Mouse (Mus musculus) heart, postnatal 36 days (tissue): Measurements from ENCODE around the gene Dkk3. TPM values are rescaled to one million over a fixed set of nuclear protein-coding genes. Genes with fewer than 3 reads are reported as not detected.
A peak's percentile ranks its signal among the peaks of the same experiment; 100 is the strongest.

ENCODE experiments used
- DNase-seq, 2 experiments: peaks; one replicate each; pipeline ENCODE4 v3.0.0; 2021 to 2022
- intact Hi-C: fragments of 180-260 bp; cut with DNase I; formaldehyde crosslinking; loops from one replicate; pipeline ENCODE4 v1.15.1; 2025
- total RNA-seq, 2 experiments: library from RNA; stranded (reverse); gene quantifications; 2 replicates each; pipeline ENCODE4 v1.2.3; 2021

Dkk3 gene
- total RNA-seq = 10 to 100 TPM; 35.5 to 43.5 TPM

- intact Hi-C loops = no loop called here
- DNase-seq = no peak
These were observed at the start of gene Dkk3 for GRCm38 (mm10) chr7:112158942-112159341. Gene Dkk3, minus strand, starts transcription at chr7:112159057.

DNA sequence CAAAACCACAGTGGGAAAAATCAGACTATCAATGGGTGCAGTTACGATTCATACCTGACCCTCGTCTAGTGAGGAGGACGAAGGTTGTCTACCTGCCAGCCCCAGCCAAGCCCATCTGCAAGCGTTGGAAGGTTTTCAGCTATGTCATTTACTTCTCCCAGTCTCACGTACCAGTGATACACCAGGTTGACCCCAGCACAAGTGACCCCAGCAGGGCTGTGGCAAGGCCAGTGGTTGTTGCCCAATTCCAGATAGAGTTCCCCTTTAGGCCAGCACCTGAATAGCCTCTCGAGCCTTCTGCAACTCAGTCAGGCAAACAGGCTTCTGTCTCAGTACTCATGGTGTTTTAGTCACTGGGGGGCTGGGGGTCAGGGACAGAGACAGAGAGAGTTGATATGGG is 48.9 kb upstream of the Dkk3 start:
- DNase-seq = no peak
- intact Hi-C loops = loop anchor here (2.0 kb wide), 1 partner anchor 15 kb away; no protein-coding TSS in a partner anchor

GRCm38 (mm10) chr7:112205513-112205912 is 46.7 kb upstream of the Dkk3 start:
- DNase-seq = no peak
- intact Hi-C loops = no loop called here

DNA sequence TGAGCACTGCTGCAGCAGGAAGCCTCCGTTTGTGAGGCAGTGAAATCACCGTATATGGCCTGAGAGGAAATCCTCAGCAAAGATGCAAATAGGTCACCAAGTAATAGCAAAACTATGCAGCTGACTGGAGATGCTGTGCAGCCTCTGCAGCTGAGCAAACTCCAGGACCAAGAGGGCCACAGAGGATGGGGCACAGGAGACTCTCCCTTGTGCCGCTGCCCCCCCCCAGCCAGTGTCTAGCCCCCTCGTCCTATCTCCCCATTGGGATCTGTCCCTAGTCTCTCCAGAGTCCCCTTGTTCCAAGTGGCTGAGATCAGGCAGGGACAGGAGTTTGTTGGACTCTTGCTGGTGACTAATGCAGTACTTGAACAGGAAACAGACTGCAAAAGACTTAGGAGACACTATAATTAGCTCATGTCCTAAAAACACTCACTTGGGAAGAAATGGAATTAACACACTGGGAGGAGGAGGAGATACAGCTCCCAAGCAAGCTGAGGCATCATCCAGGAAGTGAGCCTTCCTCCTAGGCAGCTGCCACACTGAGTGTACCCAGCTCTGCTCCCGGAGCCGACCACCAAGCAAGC is 45.6 kb upstream of the Dkk3 start:
- intact Hi-C loops = no loop called here
- DNase-seq = peak in 1 of 2 experiments; percentile 60

DNA sequence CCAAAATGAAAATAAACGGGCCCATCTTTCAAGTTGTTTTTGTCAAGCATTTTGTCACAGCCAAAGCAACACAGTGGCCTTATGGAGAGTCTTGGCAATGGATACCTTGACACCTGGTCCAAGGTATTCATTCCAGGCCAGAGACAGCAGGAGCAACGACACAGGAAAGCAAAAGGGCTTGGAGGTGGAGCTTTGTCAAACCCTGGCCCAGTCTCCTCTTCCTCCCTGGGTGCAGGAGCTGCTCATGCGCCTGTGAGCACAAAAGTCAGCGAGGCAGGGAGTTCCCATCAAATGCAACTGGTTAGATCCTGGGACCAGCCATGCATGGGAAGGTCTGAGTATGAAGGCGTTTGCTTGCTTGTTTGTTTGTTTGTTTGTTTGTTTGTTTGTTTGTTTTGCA is 45.1 kb upstream of the Dkk3 start:
- no peak for DNase-seq
- intact Hi-C loops = no loop called here

DNA sequence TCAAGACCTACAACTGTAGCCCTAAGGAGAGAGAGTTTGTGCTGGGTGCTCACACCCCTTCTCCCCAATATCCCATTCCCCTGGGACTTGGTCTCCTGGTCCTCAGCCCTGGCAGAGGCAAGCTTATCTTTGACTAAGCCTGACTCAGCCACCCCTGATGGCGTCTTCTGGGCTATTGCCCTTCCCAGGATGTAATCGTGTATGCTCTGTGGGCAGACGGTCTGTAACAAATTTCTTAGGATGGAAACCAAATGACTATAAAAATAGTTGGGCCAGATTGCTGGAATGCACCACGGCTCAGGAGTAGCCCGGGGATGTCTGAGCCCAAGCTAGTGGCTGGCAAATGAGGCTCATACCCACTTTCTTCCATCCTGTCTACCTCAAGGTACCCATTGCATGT is 44.0 kb upstream of the Dkk3 start:
- intact Hi-C loops = no loop called here
- DNase-seq = no peak

DNA sequence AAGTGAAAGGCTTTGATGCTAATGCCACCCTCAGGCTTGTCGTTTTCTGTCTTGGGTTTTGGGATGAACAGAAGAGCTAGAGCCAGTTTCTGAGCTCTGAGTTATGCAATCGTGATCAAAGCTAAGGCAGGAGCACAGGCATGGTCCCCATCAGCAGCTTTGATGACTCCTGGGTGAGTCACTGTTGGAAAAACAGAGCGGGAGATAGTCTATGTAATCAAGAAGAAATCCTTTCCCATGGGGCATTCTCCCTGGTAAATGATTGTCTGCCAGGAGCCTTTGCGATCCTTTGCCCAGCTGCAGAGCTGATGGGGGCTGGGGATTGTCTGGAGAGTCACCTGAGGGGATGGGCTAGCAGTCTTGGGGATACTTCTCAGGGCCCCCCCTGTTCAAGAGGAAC is 43.3 kb upstream of the Dkk3 start:
- intact Hi-C loops = no loop called here
- peak in 1 of 2 experiments; percentile 41 for DNase-seq

DNA sequence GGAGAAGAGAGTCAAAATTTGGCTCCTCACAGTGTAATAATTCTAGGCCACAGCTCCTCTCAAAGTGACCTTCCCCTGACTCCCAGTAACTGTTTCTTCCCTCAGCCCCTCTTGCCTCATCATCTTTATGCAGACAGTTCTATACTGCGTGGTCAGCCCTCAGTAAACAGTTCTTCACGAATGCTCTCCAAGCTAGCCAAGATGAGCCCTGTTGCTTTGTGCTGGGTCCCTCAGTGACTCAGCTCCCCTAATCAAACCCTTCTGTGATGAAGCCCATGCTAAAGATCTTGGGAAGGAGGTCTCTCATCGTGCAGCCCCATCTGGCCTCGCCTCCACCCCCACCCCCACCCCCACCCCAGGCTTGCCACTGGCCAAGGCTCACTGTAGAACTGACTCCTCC is 41.9 kb upstream of the Dkk3 start:
- intact Hi-C loops = no loop called here
- DNase-seq = no peak

DNA sequence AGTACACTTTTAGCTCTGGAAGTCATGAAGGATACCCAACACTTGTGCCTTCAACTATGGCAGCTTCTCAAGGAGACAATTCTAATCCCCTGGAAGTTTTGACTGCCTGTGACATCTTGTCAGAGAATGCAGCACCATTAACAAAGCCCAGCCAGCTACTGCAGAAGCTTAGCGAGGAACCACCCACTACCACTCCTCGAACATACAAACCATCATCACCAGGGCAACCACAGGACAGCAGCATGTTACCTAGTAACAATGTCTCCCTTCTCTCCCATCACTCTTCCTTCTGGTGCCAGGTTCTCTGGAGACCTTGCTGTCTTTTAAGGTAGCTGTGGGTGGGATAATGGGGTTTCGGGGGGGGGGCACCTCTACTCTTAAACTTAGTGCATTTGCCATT is 40.5 kb upstream of the Dkk3 start:
- no peak for DNase-seq
- intact Hi-C loops = no loop called here

DNA sequence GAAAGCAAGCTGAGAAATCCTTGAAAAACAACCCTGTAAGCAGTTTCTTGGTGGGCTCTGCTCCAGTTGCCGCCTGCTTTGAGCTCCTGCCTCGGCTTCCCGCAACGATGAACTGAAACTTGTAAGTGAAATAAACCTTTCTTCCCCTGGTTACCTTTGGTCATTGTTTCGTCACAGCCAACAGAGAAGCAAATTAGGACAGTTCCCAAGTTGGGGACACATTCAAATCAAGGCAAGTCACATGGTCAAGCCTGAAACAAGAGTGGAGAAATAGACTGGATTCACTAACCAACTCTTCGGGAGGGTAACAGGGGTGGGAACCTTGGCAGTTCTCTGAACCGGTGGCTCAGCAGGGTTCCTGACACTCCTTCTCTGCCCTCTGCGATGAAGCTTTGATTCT is 38.6 kb upstream of the Dkk3 start:
- no peak for DNase-seq

GRCm38 (mm10) chr7:112194286-112194685 is 35.4 kb upstream of the Dkk3 start:
- no peak for DNase-seq
- intact Hi-C loops = no loop called here

More for the DNA sequence above, 38.6 kb upstream of the Dkk3 start:
- intact Hi-C loops = no loop called here

GRCm38 (mm10) chr7:112192778-112193177 is 33.9 kb upstream of the Dkk3 start:
- intact Hi-C loops = no loop called here
- no peak for DNase-seq

GRCm38 (mm10) chr7:112192237-112192636 is 33.4 kb upstream of the Dkk3 start:
- intact Hi-C loops = no loop called here
- no peak for DNase-seq

GRCm38 (mm10) chr7:112187536-112188459 is 28.9 kb upstream of the Dkk3 start:
- no peak for DNase-seq
- intact Hi-C loops = no loop called here

DNA sequence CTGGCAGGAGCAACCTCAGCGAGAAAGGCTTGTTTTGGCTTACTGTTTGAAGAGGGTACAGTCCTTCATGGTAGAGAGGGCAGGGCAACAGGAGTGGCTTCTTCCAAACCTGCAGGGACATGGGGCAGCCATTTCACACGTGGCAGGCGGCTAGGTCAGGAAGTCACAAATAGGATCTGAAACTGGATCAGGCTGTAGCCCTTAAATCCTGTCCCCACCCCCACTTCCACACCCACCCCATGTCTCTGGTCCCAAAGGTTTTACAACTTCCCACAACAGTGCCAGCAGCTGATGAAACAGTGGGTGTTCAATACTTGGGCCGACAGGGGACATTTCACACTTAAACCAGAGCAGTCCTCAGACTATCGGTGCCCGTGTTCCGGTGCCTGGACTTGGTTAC is 28.0 kb upstream of the Dkk3 start:
- no peak for DNase-seq
- intact Hi-C loops = no loop called here

DNA sequence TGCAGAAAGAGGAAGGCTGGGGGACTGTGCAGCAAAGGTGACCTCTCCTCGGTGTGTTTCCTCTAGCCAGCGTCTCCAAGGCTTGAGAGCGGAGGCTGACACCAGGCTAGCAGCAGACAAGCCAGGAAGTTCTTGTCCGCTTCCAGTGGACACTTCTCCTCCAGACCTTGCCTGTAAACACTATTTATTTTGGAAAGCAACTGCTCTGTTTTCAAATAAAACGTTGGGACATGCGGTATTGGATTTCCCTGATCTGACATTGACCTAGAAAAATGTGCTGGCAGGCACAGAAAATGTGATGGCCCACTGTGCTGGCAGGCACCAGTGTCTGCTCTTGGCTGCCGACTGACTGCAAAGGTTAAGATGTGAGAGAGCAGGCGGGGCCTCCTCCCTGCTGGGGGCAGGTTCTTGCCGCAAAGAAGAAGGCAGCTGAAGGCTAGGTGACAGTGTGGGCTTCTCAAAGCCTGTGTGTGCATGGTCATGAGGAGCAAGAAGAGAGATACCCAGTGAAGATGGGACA is 26.4 kb upstream of the Dkk3 start:
- intact Hi-C loops = loop anchor here (2.0 kb wide), 1 partner anchor 38 kb away; no protein-coding TSS in a partner anchor
- DNase-seq = peak; percentile 33 to 40

DNA sequence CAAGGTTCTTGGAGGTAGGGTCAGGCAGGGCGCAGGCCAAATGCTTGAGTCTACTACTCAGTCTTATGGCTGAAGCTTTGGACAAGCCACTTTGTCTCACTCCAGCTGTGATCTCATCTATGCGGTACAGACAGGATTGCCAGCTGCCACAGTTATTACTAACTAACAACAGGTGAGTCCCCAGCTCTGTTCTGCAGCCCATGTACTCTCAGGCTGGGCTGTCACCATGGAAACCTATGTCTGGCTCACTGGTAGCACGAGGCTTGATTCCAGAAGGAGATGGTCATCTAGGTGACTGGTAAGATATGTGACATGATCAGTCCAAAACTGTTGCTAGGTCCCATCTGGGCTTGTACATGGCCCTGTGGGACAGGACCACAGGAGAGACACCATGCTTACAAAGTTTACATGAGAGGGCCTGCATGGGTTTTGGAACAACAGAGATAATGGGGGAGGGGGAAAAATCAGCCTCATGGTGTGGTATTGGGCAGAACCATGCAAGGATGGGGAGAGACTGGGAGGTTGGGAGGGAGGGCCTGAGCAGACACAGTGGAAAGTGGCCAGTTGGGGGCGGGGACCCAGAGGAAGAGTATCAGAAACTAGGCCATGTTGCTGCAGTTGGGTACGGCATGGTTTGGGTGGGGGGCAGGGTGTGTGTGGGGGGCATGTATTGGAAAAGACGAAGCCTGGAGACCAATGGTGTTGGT is 25.8 kb upstream of the Dkk3 start:
- intact Hi-C loops = loop anchor here (2.0 to 5.0 kb wide), 2 partner anchors 38 to 98 kb away; no protein-coding TSS in a partner anchor
- no peak for DNase-seq

DNA sequence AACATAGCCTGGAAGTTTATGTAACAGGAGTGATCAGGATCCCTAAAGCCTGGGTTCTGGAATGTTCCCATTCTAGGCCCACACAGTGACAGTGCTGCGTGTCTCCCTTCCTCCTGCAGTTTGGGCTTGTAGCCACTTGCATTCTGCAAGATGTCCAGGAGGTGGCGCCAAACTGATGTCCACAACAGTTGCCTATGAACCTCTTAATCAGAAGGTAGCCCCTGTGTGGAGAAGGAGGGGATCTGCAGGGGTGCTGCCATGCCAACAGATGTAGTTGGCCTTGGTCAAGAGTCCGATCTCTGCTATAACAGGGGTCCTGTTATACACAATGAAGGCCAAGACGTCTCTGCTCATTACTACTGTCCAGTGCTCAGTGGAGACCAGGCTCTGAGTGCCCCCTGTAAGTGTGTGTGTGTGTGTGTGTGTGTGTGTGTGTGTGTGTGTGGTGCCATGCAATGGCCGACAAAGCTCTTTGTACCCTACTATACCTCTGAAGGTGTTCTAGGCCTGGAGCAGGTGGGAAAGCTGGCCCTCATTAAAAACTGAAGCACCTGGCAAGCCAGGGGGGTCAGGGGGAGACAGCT is 24.5 kb upstream of the Dkk3 start:
- intact Hi-C loops = loop anchor here (1.0 to 5.0 kb wide), 3 partner anchors 99 to 186 kb away; no protein-coding TSS in a partner anchor
- peak; percentile 91 to 94 for DNase-seq

- DNase-seq = peak; percentile 83
- intact Hi-C loops = loop anchor here (1.0 to 5.0 kb wide), 2 partner anchors 95 to 102 kb away; no protein-coding TSS in a partner anchor
These were observed 21.4 kb upstream of the Dkk3 start for GRCm38 (mm10) chr7:112180235-112180705.

GRCm38 (mm10) chr7:112176627-112177026 is 17.8 kb upstream of the Dkk3 start:
- no peak for DNase-seq
- intact Hi-C loops = no loop called here
